Mouse (Mus musculus): Measurements from ENCODE around the gene Fam135a. TPM values are rescaled to one million over a fixed set of nuclear protein-coding genes. Genes with fewer than 3 reads are reported as not detected.

Fam135a gene
- polyA plus RNA-seq, 1 experiment from 2014 or later: 36.4 TPM

GRCm38 (mm10) chr1:24046730-24047510 lies 53.2 kb downstream of the Fam135a start:
- Histone ChIP-seq H3K36me3 (replicated peaks; ENCODE audit: control insufficient read depth, insufficient read depth, low read depth, low read length) (no peaks in the 10 kb centered on the region), H3K9ac (replicated peaks; ENCODE audit: low read length) (no peak overlapping the region), H3K4me3 (ENCODE audit: low read depth, low read length) (no peak overlapping the region), H3K4me1 (ENCODE audit: control insufficient read depth, insufficient read depth, low read length) (no peaks in the 10 kb centered on the region), H3K27ac (replicated peaks; ENCODE audit: low read depth, low read length) (no peak overlapping the region), H3K9me3 (replicated peaks; ENCODE audit: control insufficient read depth, low read length) (no peaks in the 10 kb centered on the region), H3K4me2 (ENCODE audit: low read depth, low read length) (no peak overlapping the region), H3K27me3 (ENCODE audit: control insufficient read depth, insufficient read depth, low read length) (no peaks in the 10 kb centered on the region)
- DNase-seq (ENCODE audit: low spot score) (no peak), ATAC-seq (replicated peaks; ENCODE audit: insufficient number of reproducible peaks, low FRiP score, low TSS enrichment, low read depth) (no peak)
- WGBS: 71% methylated on average over 6 of the region's 6 CpGs

GRCm38 (mm10) chr1:24045627-24046026 lies 54.5 kb downstream of the Fam135a start:
- Histone ChIP-seq H3K9me3 (replicated peaks; ENCODE audit: control insufficient read depth, low read length) (no peaks in the 10 kb centered on the region), H3K4me1 (ENCODE audit: control insufficient read depth, insufficient read depth, low read length) (no peaks in the 10 kb centered on the region), H3K4me3 (ENCODE audit: low read depth, low read length) (no peak overlapping the region), H3K36me3 (replicated peaks; ENCODE audit: control insufficient read depth, insufficient read depth, low read depth, low read length) (no peaks in the 10 kb centered on the region), H3K9ac (replicated peaks; ENCODE audit: low read length) (no peak overlapping the region), H3K27ac (replicated peaks; ENCODE audit: low read depth, low read length) (no peak overlapping the region), H3K27me3 (ENCODE audit: control insufficient read depth, insufficient read depth, low read length) (no peaks in the 10 kb centered on the region), H3K4me2 (ENCODE audit: low read depth, low read length) (no peak overlapping the region)
- 81% methylated on average over 5 of the region's 5 CpGs for WGBS
- ATAC-seq (replicated peaks; ENCODE audit: insufficient number of reproducible peaks, low FRiP score, low TSS enrichment, low read depth): no peak
- DNase-seq (ENCODE audit: low spot score): no peak

GRCm38 (mm10) chr1:24043007-24043406 lies 57.1 kb downstream of the Fam135a start:
- ATAC-seq (replicated peaks; ENCODE audit: insufficient number of reproducible peaks, low FRiP score, low TSS enrichment, low read depth) (no peak), DNase-seq (ENCODE audit: low spot score) (no peak)
- Histone ChIP-seq H3K9ac (replicated peaks; ENCODE audit: low read length) (no peak overlapping the region), H3K4me1 (ENCODE audit: control insufficient read depth, insufficient read depth, low read length) (no peaks in the 10 kb centered on the region), H3K27ac (replicated peaks; ENCODE audit: low read depth, low read length) (no peak overlapping the region), H3K4me3 (ENCODE audit: low read depth, low read length) (no peak overlapping the region), H3K4me2 (ENCODE audit: low read depth, low read length) (no peak overlapping the region), H3K9me3 (replicated peaks; ENCODE audit: control insufficient read depth, low read length) (no peaks in the 10 kb centered on the region), H3K36me3 (replicated peaks; ENCODE audit: control insufficient read depth, insufficient read depth, low read depth, low read length) (no peaks in the 10 kb centered on the region), H3K27me3 (ENCODE audit: control insufficient read depth, insufficient read depth, low read length) (no peaks in the 10 kb centered on the region)
- WGBS: 75% methylated on average over 5 of the region's 5 CpGs

GRCm38 (mm10) chr1:24033759-24034423 lies 66.2 kb downstream of the Fam135a start:
- Histone ChIP-seq H3K4me3 (ENCODE audit: low read depth, low read length) (no peak overlapping the region), H3K27me3 (ENCODE audit: control insufficient read depth, insufficient read depth, low read length) (no peaks in the 10 kb centered on the region), H3K9ac (replicated peaks; ENCODE audit: low read length) (no peak overlapping the region), H3K9me3 (replicated peaks; ENCODE audit: control insufficient read depth, low read length) (no peaks in the 10 kb centered on the region), H3K27ac (replicated peaks; ENCODE audit: low read depth, low read length) (no peak overlapping the region), H3K36me3 (replicated peaks; ENCODE audit: control insufficient read depth, insufficient read depth, low read depth, low read length) (no peaks in the 10 kb centered on the region), H3K4me2 (ENCODE audit: low read depth, low read length) (no peak overlapping the region), H3K4me1 (ENCODE audit: control insufficient read depth, insufficient read depth, low read length) (no peaks in the 10 kb centered on the region)
- DNase-seq (ENCODE audit: low spot score) (no peak), ATAC-seq (replicated peaks; ENCODE audit: insufficient number of reproducible peaks, low FRiP score, low TSS enrichment, low read depth) (no peak)
- whole genome bisulfite sequencing: 91% methylated on average over 2 of the region's 2 CpGs

- Histone ChIP-seq H3K4me2 (ENCODE audit: low read depth, low read length) (no peak overlapping the region), H3K27ac (replicated peaks; ENCODE audit: low read depth, low read length) (no peak overlapping the region), H3K4me3 (ENCODE audit: low read depth, low read length) (no peak overlapping the region), H3K9ac (replicated peaks; ENCODE audit: low read length) (no peak overlapping the region), H3K9me3 (replicated peaks; ENCODE audit: control insufficient read depth, low read length) (no peaks in the 10 kb centered on the region), H3K4me1 (ENCODE audit: control insufficient read depth, insufficient read depth, low read length) (no peaks in the 10 kb centered on the region), H3K36me3 (replicated peaks; ENCODE audit: control insufficient read depth, insufficient read depth, low read depth, low read length) (no peaks in the 10 kb centered on the region), H3K27me3 (ENCODE audit: control insufficient read depth, insufficient read depth, low read length) (no peaks in the 10 kb centered on the region)
- no peak for DNase-seq (ENCODE audit: low spot score)
- WGBS: 89% methylated on average over 6 of the region's 6 CpGs
- ATAC-seq (replicated peaks; ENCODE audit: insufficient number of reproducible peaks, low FRiP score, low TSS enrichment, low read depth): no peak
These were observed 89.3 kb downstream of the Fam135a start for GRCm38 (mm10) chr1:24010821-24011220.

- Histone ChIP-seq H3K27ac (replicated peaks; ENCODE audit: low read depth, low read length) (no peak overlapping the region), H3K4me1 (ENCODE audit: control insufficient read depth, insufficient read depth, low read length) (no peaks in the 10 kb centered on the region), H3K27me3 (ENCODE audit: control insufficient read depth, insufficient read depth, low read length) (no peaks in the 10 kb centered on the region), H3K4me3 (ENCODE audit: low read depth, low read length) (no peak overlapping the region), H3K36me3 (replicated peaks; ENCODE audit: control insufficient read depth, insufficient read depth, low read depth, low read length) (no peaks in the 10 kb centered on the region), H3K9ac (replicated peaks; ENCODE audit: low read length) (no peak overlapping the region), H3K4me2 (ENCODE audit: low read depth, low read length) (no peak overlapping the region), H3K9me3 (replicated peaks; ENCODE audit: control insufficient read depth, low read length) (no peaks in the 10 kb centered on the region)
- ATAC-seq (replicated peaks; ENCODE audit: insufficient number of reproducible peaks, low FRiP score, low TSS enrichment, low read depth) (no peak), DNase-seq (ENCODE audit: low spot score) (no peak)
- 87% methylated on average over 6 of the region's 6 CpGs for WGBS
These were observed 90.1 kb downstream of the Fam135a start for GRCm38 (mm10) chr1:24010016-24010415.

- no peak overlapping the region for H3K4me2 ChIP-seq (ENCODE audit: low read depth, low read length)
- H3K4me3 ChIP-seq (ENCODE audit: low read depth, low read length): no peak overlapping the region
- WGBS: 90% methylated on average over 8 of the region's 8 CpGs
- no peak overlapping the region for H3K27ac ChIP-seq (replicated peaks; ENCODE audit: low read depth, low read length)
- DNase-seq (ENCODE audit: low spot score): no peak
- H3K9me3 ChIP-seq (replicated peaks; ENCODE audit: control insufficient read depth, low read length): no peaks in the 10 kb centered on the region
- H3K9ac ChIP-seq (replicated peaks; ENCODE audit: low read length): no peak overlapping the region
- H3K4me1 ChIP-seq (ENCODE audit: control insufficient read depth, insufficient read depth, low read length): no peaks in the 10 kb centered on the region
- H3K27me3 ChIP-seq (ENCODE audit: control insufficient read depth, insufficient read depth, low read length): no peaks in the 10 kb centered on the region
- no peak for ATAC-seq (replicated peaks; ENCODE audit: insufficient number of reproducible peaks, low FRiP score, low TSS enrichment, low read depth)
- no peaks in the 10 kb centered on the region for H3K36me3 ChIP-seq (replicated peaks; ENCODE audit: control insufficient read depth, insufficient read depth, low read depth, low read length)
These were observed 92.5 kb downstream of the Fam135a start for GRCm38 (mm10) chr1:24007621-24008020.

- no peaks in the 10 kb centered on the region for H3K36me3 ChIP-seq (replicated peaks; ENCODE audit: control insufficient read depth, insufficient read depth, low read depth, low read length)
- H3K9ac ChIP-seq (replicated peaks; ENCODE audit: low read length): peak within 1 kb of the TSS; percentile 77
- H3K4me1 ChIP-seq (ENCODE audit: control insufficient read depth, insufficient read depth, low read length): no peaks in the 10 kb centered on the region
- H3K27me3 ChIP-seq (ENCODE audit: control insufficient read depth, insufficient read depth, low read length): no peaks in the 10 kb centered on the region
- peak within 1 kb of the TSS; percentile 52 for H3K4me3 ChIP-seq (ENCODE audit: low read depth, low read length)
- WGBS: 1% methylated on average over 47 of the region's 47 CpGs
- no peaks in the 10 kb centered on the region for H3K9me3 ChIP-seq (replicated peaks; ENCODE audit: control insufficient read depth, low read length)
- ATAC-seq (replicated peaks; ENCODE audit: insufficient number of reproducible peaks, low FRiP score, low TSS enrichment, low read depth) (peak; percentile 95), DNase-seq (ENCODE audit: low spot score) (peak; percentile 96)
- peak within 1 kb of the TSS; percentile 57 for H3K27ac ChIP-seq (replicated peaks; ENCODE audit: low read depth, low read length)
- peak within 1 kb of the TSS; percentile 47 for H3K4me2 ChIP-seq (ENCODE audit: low read depth, low read length)
These were observed 94.9 kb downstream of the Fam135a start, which contains the start of gene Sdhaf4 for GRCm38 (mm10) chr1:24005070-24005804. Gene Sdhaf4, minus strand, starts transcription at chr1:24005656.
